Mouse (Mus musculus): ENCODE results near the gene Prps1.

- TF ChIP-seq CTCF (IDR thresholded peaks at IDR 0.05; ENCODE audit: low read depth, low read length) (no peak), GATA1 (IDR thresholded peaks at IDR 0.05; ENCODE audit: borderline replicate concordance, low read length) (no peak)
These were observed 23.6 kb upstream of the Prps1 start for GRCm38 (mm10) chrX:140432786-140433185.

All from G1E (cell line).